ENCODE assay signal across 9 mouse cellular contexts in genomic region chr19:43396327-43396726, GRCm38 (mm10). TPM values are rescaled to one million over a fixed set of nuclear protein-coding genes. Genes with fewer than 3 reads are reported as not detected.
DNase-seq lines count a peak whose midpoint lies in the region; ATAC-seq and TF ChIP-seq lines count a peak whose summit lies in the region.
"Had no signal": no experiment of that assay in that cellular context is flagged by ENCODE, and none has a peak within 500 bp of the region (broad histone marks: within the 10 kb centered on the region; RNA-seq: fewer than 3 reads in every experiment).

No protein-coding gene starts in this region.

- no peak for ATAC-seq in liver, embryonic 12.5 days
- peak; percentile 32 to 51; a peak in 2 of 4 replicates for ATAC-seq in hematopoietic stem cell, adult 5-6 weeks (replicated peaks in 1 of 2; ENCODE audit: insufficient read depth in 1 of 2, low FRiP score in 2 of 2, low TSS enrichment in 1 of 2, low read depth in 1 of 2, poor library complexity in 2 of 2, severe bottlenecking in 2 of 2)

- WGBS in liver, adult 2 months: 5% methylated on average over 4 of the region's 4 CpGs
- 6% methylated on average over 4 of the region's 4 CpGs for WGBS in liver, embryonic 12.5 days (ENCODE audit: insufficient replicate concordance)

- intact Hi-C loops in left cerebral cortex, postnatal 4 days (cut with DNase I): loop anchor here (10.0 kb wide), 3 partner anchors 372 to 1082 kb away; no protein-coding TSS in a partner anchor

- no peaks in the 10 kb centered on the region for H3K79me2 ChIP-seq in liver, adult 2 months (ENCODE audit: control insufficient read depth, insufficient read depth, low read length)

- no peak for TF ChIP-seq POLR2A in liver, adult 2 months (IDR thresholded peaks at IDR 0.05; ENCODE audit: extremely low read depth, insufficient read depth, low read length)

- H3K9ac ChIP-seq in liver, adult 2 months (ENCODE audit: low read depth, low read length): no peak overlapping the region
- H3K9ac ChIP-seq in liver, embryonic 12.5 days: no peak overlapping the region

- no peak overlapping the region for H3K4me2 ChIP-seq in liver, embryonic 12.5 days

- TF ChIP-seq CTCF in liver, adult 2 months (IDR thresholded peaks at IDR 0.05; ENCODE audit: low read depth, low read length): peak; percentile 32; the same call in 1 of the 2 replicates

- H3K9me3 ChIP-seq in liver, embryonic 12.5 days (replicated peaks): no peaks in the 10 kb centered on the region
- H3K9me3 ChIP-seq: megakaryocyte, embryonic 14.5 days had no signal

- DNase-seq in liver, adult 2 months (ENCODE audit: extremely low read depth, low read depth, low spot score): peak; percentile 39
- DNase-seq in MEL-GATA-1-ER (ENCODE audit: extremely low read depth, low read depth): peak; percentile 46
- DNase-seq in c-Kit-positive CD71-positive TER-119-positive erythroid progenitor cells, embryonic 14.5 days (ENCODE audit: low spot score): peak; percentile 15
- peak; percentile 44 for DNase-seq in left cerebral cortex, postnatal 4 days
- peak; percentile 32 for DNase-seq in retina, adult 2 months (ENCODE audit: low read depth, low spot score)
- no peak for DNase-seq in spleen, postnatal 14 days (ENCODE audit: low spot score in 2 of 2)

- no peaks in the 10 kb centered on the region for H3K36me3 ChIP-seq in liver, adult 2 months (ENCODE audit: control insufficient read depth, insufficient read depth, low read length)
- no peaks in the 10 kb centered on the region for H3K36me3 ChIP-seq in liver, embryonic 12.5 days

- no peak overlapping the region for H3K27ac ChIP-seq in liver, adult 2 months (replicated peaks; ENCODE audit: insufficient read depth, low read depth, low read length)
- no peak overlapping the region for H3K27ac ChIP-seq in liver, embryonic 12.5 days

- H3K27me3 ChIP-seq in liver, adult 2 months (ENCODE audit: control insufficient read depth, insufficient read depth, low read length): no peaks in the 10 kb centered on the region
- peaks cover 7% of the 10 kb centered on the region; the same call in 1 of the 2 replicates for H3K27me3 ChIP-seq in liver, embryonic 12.5 days (replicated peaks)

- no peak overlapping the region for H3K4me3 ChIP-seq in liver, adult 2 months (ENCODE audit: insufficient read depth, low read depth, low read length)
- H3K4me3 ChIP-seq in liver, embryonic 12.5 days: no peak overlapping the region
- H3K4me3 ChIP-seq: megakaryocyte, embryonic 14.5 days had no signal

- no peaks in the 10 kb centered on the region for H3K4me1 ChIP-seq in liver, adult 2 months (ENCODE audit: control insufficient read depth, insufficient read depth, low read length)
- H3K4me1 ChIP-seq in liver, embryonic 12.5 days: no peaks in the 10 kb centered on the region
- H3K4me1 ChIP-seq: megakaryocyte, embryonic 14.5 days had no signal

RNA-seq across cellular contexts. Expression of gene Hpse2, which starts 8.2 kb away (rescaled TPM):
- total RNA-seq in liver, adult 2 months (2014; rRNA removed): not detected in 2 replicates
- polyA plus RNA-seq in liver, adult 2 months (2012; rRNA removed): not detected in 2 replicates
- 0.07 TPM in 1 of 2 replicates, not detected in the other for polyA plus RNA-seq in liver, embryonic 12.5 days (2016; fragmentation: Nextera tagmentation; extraction: Ambion mirVana)
- total RNA-seq in hematopoietic stem cell, adult 5-6 weeks (2017): 0.05 TPM in 1 of 2 replicates, not detected in the other
- 1 to 10 TPM; 1.0 to 1.1 TPM for total RNA-seq in left cerebral cortex, postnatal 4 days (2021)

RNA-seq across cellular contexts. Expression of gene Cnnm1, which starts 43.9 kb away (rescaled TPM):
- 0.18 and 0.20 TPM in 2 replicates for total RNA-seq in liver, adult 2 months (2014; rRNA removed)
- 0.05 and 0.11 TPM in 2 replicates for polyA plus RNA-seq in liver, adult 2 months (2012; rRNA removed)
- 0.08 and 0.18 TPM in 2 replicates for polyA plus RNA-seq in liver, embryonic 12.5 days (2016; fragmentation: Nextera tagmentation; extraction: Ambion mirVana)
- total RNA-seq in hematopoietic stem cell, adult 5-6 weeks (2017): not detected in 2 replicates
- 10 to 100 TPM; 24.6 to 25.8 TPM for total RNA-seq in left cerebral cortex, postnatal 4 days (2021)

Comparison
In these comparisons a context has a peak if more than half of its experiments do, and no peak if none do; other contexts are left out.
1. DNase-seq: peak in liver, adult 2 months (single experiment), MEL-GATA-1-ER (single experiment), c-Kit-positive CD71-positive TER-119-positive erythroid progenitor cells, embryonic 14.5 days (single experiment), left cerebral cortex, postnatal 4 days (single experiment) and retina, adult 2 months (single experiment); none in spleen, postnatal 14 days (0 of 2).
2. RNA of gene Cnnm1, which starts 43.9 kb away (total RNA-seq): 24.6 to 25.8 TPM in left cerebral cortex, postnatal 4 days; 0.18 to 0.20 TPM in liver, adult 2 months and not detected in hematopoietic stem cell, adult 5-6 weeks; every median in the first group is over 10 times any median in the second.